Mouse (Mus musculus): ENCODE measurements around the gene Dpy19l3. TPM values are rescaled to one million over a fixed set of nuclear protein-coding genes. Genes with fewer than 3 reads are reported as not detected.

Gene Dpy19l3
- polyA plus RNA-seq, 2 experiments from 2014 or later: 23.9 to 30.0 TPM

Other genes with a start within 250 kb of the Dpy19l3 start
- not detected for gene Tdrd12, start 216.7 kb downstream of the Dpy19l3 start, polyA plus RNA-seq (2017; shearing (Covaris generic))
- 10 to 100 TPM; 42.0 to 46.8 TPM for gene Nudt19, start 198.2 kb downstream of the Dpy19l3 start, polyA plus RNA-seq (2017; shearing (Covaris generic))
- gene Rgs9bp, start 168.9 kb downstream of the Dpy19l3 start, polyA plus RNA-seq (2017; shearing (Covaris generic)): not detected
- gene Ankrd27, start 168.2 kb downstream of the Dpy19l3 start, polyA plus RNA-seq (2017; shearing (Covaris generic)): 10 to 100 TPM; 52.8 to 73.2 TPM
- gene Pdcd5, start 106.9 kb downstream of the Dpy19l3 start, polyA plus RNA-seq (2017; shearing (Covaris generic)): 10 to 100 TPM; 77.3 to 77.7 TPM
- 1 to 10 TPM; 4.4 to 5.1 TPM for gene Zfp507, start 48.5 kb upstream of the Dpy19l3 start, polyA plus RNA-seq (2017; shearing (Covaris generic))

Data from CD4-positive, CD25-positive, alpha-beta regulatory T cell, adult 4 months (primary cell).